8 mouse cellular contexts compared by ENCODE assay signal in the genomic region with DNA sequence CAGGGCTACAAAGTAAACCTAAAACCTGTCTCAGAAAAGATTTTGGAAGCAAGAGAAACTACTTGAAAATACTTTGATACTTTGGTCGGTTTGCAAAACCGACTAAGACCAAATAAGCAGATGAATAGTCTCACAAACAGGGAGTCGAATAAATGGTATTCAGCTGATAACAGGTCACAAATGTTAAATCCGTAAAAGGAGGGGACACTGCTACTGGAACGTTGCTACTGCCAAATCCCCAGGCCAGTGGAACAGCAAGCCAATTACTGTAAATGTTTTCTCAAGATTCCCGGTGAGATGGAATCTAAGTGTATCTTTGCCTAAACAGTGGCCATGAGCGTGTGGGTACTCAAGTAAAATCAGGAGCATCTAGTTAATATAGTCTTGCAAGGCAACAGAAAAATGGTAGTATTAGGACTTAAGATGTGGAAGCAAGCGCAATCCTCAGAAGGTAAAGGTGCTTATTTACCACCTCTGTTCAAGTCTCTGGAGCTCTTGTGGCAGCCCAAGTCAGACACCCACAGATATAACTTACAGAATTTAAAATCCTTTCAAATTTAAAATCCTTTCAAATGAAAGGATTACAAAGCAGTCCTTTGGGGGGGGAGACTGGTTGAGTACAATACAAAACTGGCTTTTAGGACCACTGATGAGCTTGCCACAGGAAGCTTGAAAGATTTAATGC. TPM values are rescaled to one million over a fixed set of nuclear protein-coding genes. Genes with fewer than 3 reads are reported as not detected.
A peak's percentile ranks its signal among the peaks of the same experiment; 100 is the strongest.
DNase-seq lines count a peak whose midpoint lies in the region; ATAC-seq and TF ChIP-seq lines count a peak whose summit lies in the region.

No protein-coding gene starts in this region.

- no peak for ATAC-seq in erythroblast, adult 5-6 weeks (replicated peaks; ENCODE audit: low FRiP score, poor library complexity, severe bottlenecking)
- no peak for ATAC-seq in G1E (ENCODE audit: extremely low read depth, insufficient number of reproducible peaks, low FRiP score, poor library complexity, severe bottlenecking)
- ATAC-seq in forebrain, embryonic 16.5 days = no peak
- ATAC-seq in liver, embryonic 16.5 days (ENCODE audit: low read depth) = no peak

- H3K9ac ChIP-seq in forebrain, embryonic 16.5 days (replicated peaks; ENCODE audit: low read depth, low read length) = peak overlapping the region; percentile 96
- H3K9ac ChIP-seq in liver, embryonic 16.5 days (ENCODE audit: low read depth, low read length) = peak overlapping the region; percentile 96

- peak overlapping the region; percentile 75 for H3K4me2 ChIP-seq in forebrain, embryonic 16.5 days (ENCODE audit: low read length)
- H3K4me2 ChIP-seq in liver, embryonic 16.5 days (ENCODE audit: low read depth, low read length) = peak overlapping the region; percentile 74

- peaks cover 54% of the 10 kb centered on the region for H3K4me1 ChIP-seq in erythroblast, embryonic 14.5 days (ENCODE audit: control insufficient read depth)
- H3K4me1 ChIP-seq in G1E (ENCODE audit: insufficient read depth, low read depth, low read length) = peaks cover 52% of the 10 kb centered on the region
- H3K4me1 ChIP-seq in forebrain, embryonic 16.5 days (replicated peaks; ENCODE audit: control insufficient read depth, insufficient read depth, low read length) = peaks cover 17% of the 10 kb centered on the region
- peaks cover 27% of the 10 kb centered on the region for H3K4me1 ChIP-seq in liver, embryonic 16.5 days (ENCODE audit: control insufficient read depth, low read depth, low read length)

- H3K36me3 ChIP-seq in erythroblast, embryonic 14.5 days (ENCODE audit: control insufficient read depth) = peaks cover 63% of the 10 kb centered on the region
- peaks cover 45% of the 10 kb centered on the region for H3K36me3 ChIP-seq in G1E (replicated peaks)
- peaks cover 17% of the 10 kb centered on the region for H3K36me3 ChIP-seq in forebrain, embryonic 16.5 days (ENCODE audit: control insufficient read depth, insufficient read depth)
- H3K36me3 ChIP-seq in liver, embryonic 16.5 days (ENCODE audit: control insufficient read depth, insufficient read depth) = peaks cover 37% of the 10 kb centered on the region

- no peaks in the 10 kb centered on the region for H3K9me3 ChIP-seq in erythroblast, embryonic 14.5 days (ENCODE audit: control insufficient read depth, low read length)
- H3K9me3 ChIP-seq in G1E (replicated peaks) = no peaks in the 10 kb centered on the region
- H3K9me3 ChIP-seq in forebrain, embryonic 16.5 days (ENCODE audit: control insufficient read depth, low read length) = no peaks in the 10 kb centered on the region
- no peaks in the 10 kb centered on the region for H3K9me3 ChIP-seq in liver, embryonic 16.5 days (replicated peaks; ENCODE audit: control insufficient read depth, low read length)

- 17% methylated on average over 8 of the region's 8 CpGs for WGBS in forebrain, embryonic 16.5 days
- 12% methylated on average over 8 of the region's 8 CpGs for WGBS in liver, embryonic 16.5 days (ENCODE audit: insufficient replicate concordance)

- no peak for TF ChIP-seq CTCF in G1E (IDR thresholded peaks at IDR 0.05; ENCODE audit: low read depth, low read length)

- H3K4me3 ChIP-seq in erythroblast, embryonic 14.5 days (replicated peaks) = peak overlapping the region; percentile 95
- peak overlapping the region; percentile 75 for H3K4me3 ChIP-seq in G1E (ENCODE audit: low read depth, low read length)
- peak overlapping the region; percentile 82 for H3K4me3 ChIP-seq in forebrain, embryonic 16.5 days (replicated peaks; ENCODE audit: low read length)
- peak overlapping the region; percentile 80 for H3K4me3 ChIP-seq in liver, embryonic 16.5 days (ENCODE audit: low read depth, low read length)

- no peaks in the 10 kb centered on the region for H3K27me3 ChIP-seq in erythroblast, embryonic 14.5 days (ENCODE audit: control insufficient read depth)
- no peaks in the 10 kb centered on the region for H3K27me3 ChIP-seq in G1E (ENCODE audit: insufficient read depth, low read length)
- no peaks in the 10 kb centered on the region for H3K27me3 ChIP-seq in forebrain, embryonic 16.5 days (replicated peaks; ENCODE audit: control insufficient read depth, insufficient read depth, low read length)
- H3K27me3 ChIP-seq in liver, embryonic 16.5 days (ENCODE audit: control insufficient read depth, insufficient read depth, low read depth, low read length) = no peaks in the 10 kb centered on the region

- H3K27ac ChIP-seq in forebrain, embryonic 16.5 days (ENCODE audit: low read length) = peak overlapping the region; percentile 99
- peak overlapping the region; percentile 100 for H3K27ac ChIP-seq in liver, embryonic 16.5 days (ENCODE audit: low read length)

- DNase-seq in G1E (ENCODE audit: low spot score) = no peak
- no peak for DNase-seq in spleen, postnatal 14 days (ENCODE audit: low spot score in 2 of 2)
- DNase-seq in left cerebral cortex, adult 18-20 months (ENCODE audit: low spot score in 2 of 2) = no peak
- DNase-seq in ovary, postnatal 10 days (ENCODE audit: low spot score) = no peak

RNA-seq across cellular contexts. Expression of a gene that starts 1.2 kb away (rescaled TPM):
- 4.2 TPM in 2 replicates for polyA plus RNA-seq in erythroblast, embryonic 14.5 days (2012)
- total RNA-seq in erythroblast, adult 5-6 weeks (2015; ENCODE audit: low replicate concordance) = 53.6 and 94.9 TPM in 2 replicates
- total RNA-seq in erythroblast, adult 5-6 weeks (2017; ENCODE audit: low replicate concordance) = 54.2 and 68.2 TPM in 2 replicates
- total RNA-seq in G1E (2014; fragmentation: Nextera tagmentation) (230 and 246 TPM in 2 replicates), G1E (2017) (135 and 179 TPM in 2 replicates)
- 11.2 and 18.4 TPM in 2 replicates for polyA plus RNA-seq in G1E (2012)
- polyA plus RNA-seq in forebrain, embryonic 16.5 days (2015; fragmentation: Nextera tagmentation; extraction: Ambion mirVana) = 129 and 141 TPM in 2 replicates
- polyA plus RNA-seq in liver, embryonic 16.5 days (2015; fragmentation: Nextera tagmentation; extraction: Ambion mirVana) = 73.9 and 79.6 TPM in 2 replicates
- 10 to 100 TPM; 33.1 to 34.6 TPM for total RNA-seq in left cerebral cortex, adult 18-20 months (2021)

RNA-seq across cellular contexts. Expression of a gene that starts 17.4 kb away (rescaled TPM):
- 26.2 and 32.3 TPM in 2 replicates for polyA plus RNA-seq in erythroblast, embryonic 14.5 days (2012)
- 125 and 168 TPM in 2 replicates for total RNA-seq in erythroblast, adult 5-6 weeks (2015; ENCODE audit: low replicate concordance)
- 167 and 210 TPM in 2 replicates for total RNA-seq in erythroblast, adult 5-6 weeks (2017; ENCODE audit: low replicate concordance)
- total RNA-seq in G1E (2014; fragmentation: Nextera tagmentation) = 932 and 945 TPM in 2 replicates
- 331 and 441 TPM in 2 replicates for total RNA-seq in G1E (2017)
- 726 and 956 TPM in 2 replicates for polyA plus RNA-seq in G1E (2012)
- polyA plus RNA-seq in forebrain, embryonic 16.5 days (2015; fragmentation: Nextera tagmentation; extraction: Ambion mirVana) = 261 and 340 TPM in 2 replicates
- 98.3 and 103 TPM in 2 replicates for polyA plus RNA-seq in liver, embryonic 16.5 days (2015; fragmentation: Nextera tagmentation; extraction: Ambion mirVana)
- 100 to 1,000 TPM; 419 to 428 TPM for total RNA-seq in left cerebral cortex, adult 18-20 months (2021)
